Mouse (Mus musculus): Measurements from ENCODE around the gene Drd1.

Drd1 gene

GRCm38 (mm10) chr13:54072526-54073057 is 17.1 kb upstream of the Drd1 start:
- DNase-seq = no peak

- peak; percentile 61 to 78 for DNase-seq
Measured at GRCm38 (mm10) chr13:54071606-54072331, 16.3 kb upstream of the Drd1 start, which contains the start of gene Sfxn1. Sfxn1 (plus strand) TSS chr13:54071869.

GRCm38 (mm10) chr13:54071011-54071410 is 15.5 kb upstream of the Drd1 start:
- DNase-seq = no peak

DNA sequence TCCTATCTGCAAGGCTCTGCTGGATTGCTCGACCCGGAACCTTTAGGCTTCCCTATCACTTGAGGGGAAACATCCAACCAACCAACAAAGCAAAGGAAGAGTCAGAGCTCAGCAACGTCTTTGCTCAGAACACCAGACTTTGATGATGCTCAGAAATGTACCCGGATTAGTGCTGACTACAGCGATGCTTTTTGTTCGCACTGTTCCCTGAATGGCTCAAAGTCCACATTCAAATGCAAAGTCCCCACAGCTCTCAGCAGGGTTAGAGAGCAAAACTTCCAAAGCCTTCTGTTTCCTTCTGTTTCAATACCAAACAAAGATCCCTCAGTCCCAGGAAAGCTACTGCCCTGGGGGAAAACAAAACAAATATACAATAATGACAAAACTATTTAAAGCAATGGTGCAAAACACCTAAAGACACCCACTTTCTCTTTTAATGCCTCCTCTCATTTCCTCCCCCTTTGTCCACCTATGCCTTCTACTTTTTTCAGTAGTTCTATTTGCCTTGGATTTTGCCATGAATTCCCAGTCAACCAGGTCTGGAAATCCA is 12.2 kb upstream of the Drd1 start:
- no peak for DNase-seq

DNA sequence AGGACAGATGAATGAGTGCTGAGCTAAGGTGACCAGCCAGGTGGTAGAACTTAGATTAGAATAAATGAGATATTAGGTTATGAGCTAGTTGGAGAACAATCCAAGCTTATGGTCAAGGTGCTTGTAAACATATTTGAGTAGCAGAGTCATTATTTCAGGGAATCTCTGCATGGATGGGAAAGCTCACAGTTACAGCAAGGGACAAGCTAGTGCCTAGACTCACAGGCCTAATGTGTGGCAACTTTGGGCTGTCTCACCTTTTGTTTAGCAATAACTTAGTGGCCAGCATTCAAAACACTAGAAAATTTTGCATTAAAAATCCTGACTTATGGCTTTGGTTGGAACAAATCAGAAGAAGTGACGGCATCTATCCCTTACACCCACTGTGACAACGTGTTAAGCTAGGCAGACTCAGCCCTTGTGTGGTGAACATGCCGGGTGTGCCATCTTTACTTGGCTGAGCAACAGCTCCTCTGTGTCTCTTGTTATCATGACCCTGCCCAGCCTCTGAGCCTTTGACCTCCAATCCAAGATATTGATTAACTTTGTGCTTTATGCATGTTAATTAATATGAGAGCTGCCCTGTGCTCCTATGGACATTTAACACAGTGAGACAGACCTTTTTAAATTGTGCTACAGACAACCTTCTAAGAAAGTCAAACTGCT is 10.7 kb upstream of the Drd1 start:
- DNase-seq = no peak

- no peak for DNase-seq
Measured at GRCm38 (mm10) chr13:54063292-54063691, 7.8 kb upstream of the Drd1 start.

GRCm38 (mm10) chr13:54062068-54062467 is 6.6 kb upstream of the Drd1 start:
- no peak for DNase-seq

GRCm38 (mm10) chr13:54054962-54055361 is 543 bp downstream of the Drd1 start:
- no peak for DNase-seq

GRCm38 (mm10) chr13:54051641-54052040 is 3.9 kb downstream of the Drd1 start:
- no peak for DNase-seq

DNA sequence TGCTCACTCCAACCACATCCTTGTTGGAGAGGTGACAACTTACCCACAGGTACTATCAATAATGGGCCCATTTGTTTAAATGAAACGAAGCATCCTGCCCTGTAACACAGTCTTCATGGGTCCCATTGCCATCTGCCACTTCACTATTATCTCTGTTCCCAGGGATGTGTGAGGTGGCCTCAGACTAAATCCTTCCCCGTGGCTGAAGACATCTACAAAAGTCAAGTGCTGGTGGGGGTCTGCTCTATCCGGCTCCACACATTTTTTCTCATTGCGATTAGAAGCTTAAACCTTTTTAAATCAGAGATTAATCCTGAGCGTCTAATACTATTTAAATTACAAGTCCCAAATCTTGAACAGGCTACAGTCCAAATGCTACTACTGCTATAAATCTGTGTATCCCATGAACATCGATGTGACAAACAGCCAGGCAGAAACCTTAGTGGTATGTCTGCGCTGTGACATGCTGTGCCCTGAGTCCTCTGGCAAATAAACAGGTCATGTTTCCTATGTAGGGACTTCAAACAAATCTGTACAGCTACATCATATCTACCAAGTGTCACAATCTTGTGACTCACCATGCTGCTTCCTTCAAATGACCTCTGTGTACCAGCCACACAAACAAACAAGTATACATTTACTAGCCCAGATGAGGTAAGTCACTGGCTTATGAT is 6.7 kb downstream of the Drd1 start:
- DNase-seq = no peak

- DNase-seq = no peak
Measured at GRCm38 (mm10) chr13:54040256-54040655, 15.2 kb downstream of the Drd1 start.

GRCm38 (mm10) chr13:54037936-54038335 is 17.6 kb downstream of the Drd1 start:
- DNase-seq = no peak

DNA sequence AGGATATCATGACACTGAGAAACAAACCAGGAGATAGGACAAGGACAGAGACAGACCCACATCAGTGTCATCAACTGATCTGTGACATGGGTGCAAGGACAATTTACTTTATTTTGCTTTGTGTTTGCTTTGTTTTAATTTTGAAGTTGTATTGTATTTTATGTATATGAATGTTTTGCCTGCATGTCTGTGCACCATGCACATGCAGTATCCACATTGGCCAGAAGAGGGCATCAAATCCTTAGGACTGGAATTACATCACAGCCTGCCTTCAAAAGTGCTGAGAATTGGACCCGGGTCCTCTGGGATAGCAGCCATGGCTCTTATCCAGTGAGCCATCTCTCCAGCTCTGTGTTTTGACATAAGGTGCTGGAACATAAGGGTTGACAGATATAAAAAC is 20.0 kb downstream of the Drd1 start:
- DNase-seq = no peak

GRCm38 (mm10) chr13:54033653-54034052 is 21.9 kb downstream of the Drd1 start:
- no peak for DNase-seq

GRCm38 (mm10) chr13:54027079-54027478 is 28.4 kb downstream of the Drd1 start:
- DNase-seq = no peak

GRCm38 (mm10) chr13:54023311-54023710 is 32.2 kb downstream of the Drd1 start:
- no peak for DNase-seq

- DNase-seq = no peak
Measured at GRCm38 (mm10) chr13:54008716-54009115, 46.8 kb downstream of the Drd1 start.

All from spleen, adult 18-20 months (tissue).